Comparison of ENCODE assay signal across 19 mouse cellular contexts in genomic region chr6:91224939-91225338, GRCm38 (mm10). TPM values are rescaled to one million over a fixed set of nuclear protein-coding genes. Genes with fewer than 3 reads are reported as not detected.
A peak's percentile ranks its signal among the peaks of the same experiment; 100 is the strongest.
DNase-seq lines count a peak whose midpoint lies in the region; ATAC-seq lines count a peak whose summit lies in the region.
"Had no signal": no experiment of that assay in that cellular context is flagged by ENCODE, and none has a peak within 500 bp of the region (broad histone marks: within the 10 kb centered on the region; RNA-seq: fewer than 3 reads in every experiment).

No protein-coding gene starts in this region.

- no peak overlapping the region for H3K27ac ChIP-seq in kidney, embryonic 16.5 days (ENCODE audit: low read length)
- no peak overlapping the region for H3K27ac ChIP-seq in forebrain, embryonic 11.5 days (ENCODE audit: low read depth, low read length)
- H3K27ac ChIP-seq: embryonic facial prominence, embryonic 10.5 days; forebrain, embryonic 15.5 days; hindbrain, embryonic 10.5 days; limb, embryonic 10.5 days; liver, embryonic 12.5 days; neural tube, embryonic 15.5 days had no signal

- WGBS in kidney, embryonic 16.5 days, result 54% methylated on average over 6 of the region's 6 CpGs
- 88% methylated on average over 6 of the region's 6 CpGs for WGBS in forebrain, embryonic 11.5 days

- H3K9ac ChIP-seq in kidney, embryonic 16.5 days (replicated peaks; ENCODE audit: low read length), result no peak overlapping the region
- H3K9ac ChIP-seq in forebrain, embryonic 11.5 days (ENCODE audit: low read length), result no peak overlapping the region
- H3K9ac ChIP-seq: forebrain, embryonic 15.5 days; liver, embryonic 12.5 days; neural tube, embryonic 15.5 days had no signal

- no peak for ATAC-seq in kidney, embryonic 16.5 days (ENCODE audit: low FRiP score, low TSS enrichment)
- ATAC-seq in forebrain, embryonic 11.5 days (replicated peaks; ENCODE audit: low FRiP score), result no peak
- ATAC-seq: forebrain, embryonic 15.5 days; inflammation-experienced regulatory T-cells, adult 6 months; liver, embryonic 12.5 days had no signal

- no peaks in the 10 kb centered on the region for H3K4me1 ChIP-seq in kidney, embryonic 16.5 days (ENCODE audit: insufficient read depth, low read length)
- H3K4me1 ChIP-seq in forebrain, embryonic 11.5 days (replicated peaks; ENCODE audit: control insufficient read depth, insufficient read depth, low read length), result no peaks in the 10 kb centered on the region
- H3K4me1 ChIP-seq: liver, embryonic 12.5 days; neural tube, embryonic 15.5 days had no signal

- H3K27me3 ChIP-seq in kidney, embryonic 16.5 days (ENCODE audit: insufficient read depth, low read length), result no peaks in the 10 kb centered on the region
- no peaks in the 10 kb centered on the region for H3K27me3 ChIP-seq in forebrain, embryonic 11.5 days (ENCODE audit: control insufficient read depth, insufficient read depth, low read length)
- H3K27me3 ChIP-seq: forebrain, embryonic 15.5 days; neural tube, embryonic 15.5 days had no signal

- no peaks in the 10 kb centered on the region for H3K9me3 ChIP-seq in kidney, embryonic 16.5 days (ENCODE audit: low read length)
- H3K9me3 ChIP-seq in forebrain, embryonic 11.5 days (ENCODE audit: control insufficient read depth, low read length), result no peaks in the 10 kb centered on the region
- H3K9me3 ChIP-seq: embryonic facial prominence, embryonic 10.5 days; forebrain, embryonic 15.5 days; hindbrain, embryonic 10.5 days; limb, embryonic 10.5 days; liver, embryonic 12.5 days; neural tube, embryonic 15.5 days had no signal

- peak; percentile 13 to 28 for DNase-seq in kidney, adult 8-10 months
- DNase-seq in MEL-GATA-1-ER (ENCODE audit: extremely low read depth, low read depth), result peak; percentile 35
- DNase-seq in kidney, postnatal 14 days, result peak; percentile 45
- DNase-seq in lung, postnatal 25 days (ENCODE audit: low spot score), result peak; percentile 52
- no peak for DNase-seq in forebrain, embryonic 11.5 days (ENCODE audit: low spot score)
- DNase-seq in layer of hippocampus, adult 9-10 months (ENCODE audit: low spot score), result no peak
- DNase-seq: adrenal gland, postnatal 25 days; cerebellum, adult 18-20 months; midbrain, embryonic 14.5 days; thymus, postnatal 14 days had no signal

- no peak overlapping the region for H3K4me2 ChIP-seq in kidney, embryonic 16.5 days (replicated peaks; ENCODE audit: low read depth, low read length)
- no peak overlapping the region for H3K4me2 ChIP-seq in forebrain, embryonic 11.5 days (ENCODE audit: low read depth, low read length, severe bottlenecking)
- H3K4me2 ChIP-seq: forebrain, embryonic 15.5 days; liver, embryonic 12.5 days; neural tube, embryonic 15.5 days had no signal

- H3K36me3 ChIP-seq in kidney, embryonic 16.5 days (ENCODE audit: insufficient read depth, low read length), result no peaks in the 10 kb centered on the region
- no peaks in the 10 kb centered on the region for H3K36me3 ChIP-seq in forebrain, embryonic 11.5 days (ENCODE audit: control insufficient read depth, insufficient read depth, low read length)
- H3K36me3 ChIP-seq: embryonic facial prominence, embryonic 10.5 days; forebrain, embryonic 15.5 days; hindbrain, embryonic 10.5 days; liver, embryonic 12.5 days; neural tube, embryonic 15.5 days had no signal

- no peak overlapping the region for H3K4me3 ChIP-seq in kidney, embryonic 16.5 days (ENCODE audit: low read length)
- H3K4me3 ChIP-seq in forebrain, embryonic 11.5 days (ENCODE audit: low read depth, low read length), result no peak overlapping the region
- H3K4me3 ChIP-seq: embryonic facial prominence, embryonic 10.5 days; forebrain, embryonic 15.5 days; hindbrain, embryonic 10.5 days; limb, embryonic 10.5 days; liver, embryonic 12.5 days; myocyte; neural tube, embryonic 15.5 days had no signal

RNA-seq across cellular contexts. Expression of gene Fbln2, which starts 12.7 kb away (rescaled TPM):
- 39.8 and 43.8 TPM in 2 replicates for polyA plus RNA-seq in kidney, embryonic 16.5 days (2015; fragmentation: Nextera tagmentation; extraction: Ambion mirVana)
- polyA plus RNA-seq in forebrain, embryonic 11.5 days (2014; fragmentation: Nextera tagmentation; extraction: Ambion mirVana), result 38.9 and 42.4 TPM in 2 replicates

Comparison
In these comparisons a context has a peak if more than half of its experiments do, and no peak if none do; other contexts are left out.
1. DNase-seq: peak in kidney, adult 8-10 months (2 of 2), MEL-GATA-1-ER (single experiment), kidney, postnatal 14 days (single experiment) and lung, postnatal 25 days (single experiment); none in forebrain, embryonic 11.5 days (single experiment) and layer of hippocampus, adult 9-10 months (single experiment).